Mouse (Mus musculus) adrenal gland, postnatal 0 days (tissue): ENCODE results near the gene Dld. TPM values are rescaled to one million over a fixed set of nuclear protein-coding genes. Genes with fewer than 3 reads are reported as not detected.

Experiments used
- polyA plus RNA-seq: library from polyadenylated mRNA; unstranded; fragments of >200 nt; fragmentation: Nextera tagmentation; extraction: Ambion mirVana; gene quantifications from 2 replicates; pipeline ENCODE4 v1.2.1, GENCODE M21; 2015

Dld gene
- polyA plus RNA-seq = 178 and 245 TPM in 2 replicates

GRCm38 (mm10) chr12:31350944-31351928 is at the start of gene Dld:
Gene Dld (minus strand): TSS chr12:31351453.

GRCm38 (mm10) chr12:31390571-31390970 is 39.3 kb upstream of the Dld start, which contains the start of gene Slc26a3:
Gene Slc26a3 (plus strand): TSS chr12:31390871.

Other genes starting within 250 kb of the Dld start
- not detected in 2 replicates for gene Gm6993, start 110.7 kb downstream of the Dld start, polyA plus RNA-seq
- 38.7 and 53.5 TPM in 2 replicates for gene Lamb1, start 86.2 kb downstream of the Dld start, polyA plus RNA-seq
- gene Slc26a3, start 39.4 kb upstream of the Dld start, polyA plus RNA-seq = 0.14 and 0.58 TPM in 2 replicates
- 10.9 and 13.0 TPM in 2 replicates for gene Cbll1, start 148.2 kb upstream of the Dld start, polyA plus RNA-seq
- 2.9 and 4.2 TPM in 2 replicates for gene Slc26a4, start 208.5 kb upstream of the Dld start, polyA plus RNA-seq